Mouse (Mus musculus) MEL (cell line): ENCODE results near the gene Dtx3. TPM values are rescaled to one million over a fixed set of nuclear protein-coding genes. Genes with fewer than 3 reads are reported as not detected.

Experiments
- DNase-seq: peaks from one replicate; pipeline ENCODE4 v3.0.0; 2011; ENCODE audit warnings: low read depth, low spot score
- H3K27ac ChIP-seq: 2 replicates; pipeline ENCODE4 v1.5.1; 2012; ENCODE audit warnings: low read depth, mild to moderate bottlenecking, control low read depth, low read length, moderate library complexity; ENCODE audit not compliant: control insufficient read depth
- H3K27me3 ChIP-seq, 2 experiments: fragments of 150-350 bp in 1 of 2; sonication (generic) in 1 of 2; 2 replicates each; pipeline ENCODE4 v1.6.1; 2012; ENCODE audit warnings: low read length in 2 of 2, mild to moderate bottlenecking in 2 of 2, improper control_type of control experiment in 1 of 2, moderate library complexity in 1 of 2; ENCODE audit not compliant: insufficient read depth in 2 of 2, control insufficient read depth in 1 of 2
- H3K36me3 ChIP-seq, 2 experiments: 2 replicates each; pipeline ENCODE4 v1.6.1; 2012 to 2014; ENCODE audit warnings: low read length in 2 of 2, improper control_type of control experiment in 1 of 2, inconsistent platforms in 1 of 2, mild to moderate bottlenecking in 1 of 2; ENCODE audit not compliant: insufficient read depth in 2 of 2, control insufficient read depth in 1 of 2
- H3K4me1 ChIP-seq, 2 experiments: fragments of 150-350 bp in 1 of 2; sonication (generic) in 1 of 2; 2 replicates each; pipeline ENCODE4 v1.6.1; 2012; ENCODE audit warnings: low read length in 2 of 2, improper control_type of control experiment in 1 of 2, mild to moderate bottlenecking in 1 of 2; ENCODE audit not compliant: insufficient read depth in 2 of 2, control insufficient read depth in 1 of 2
- H3K4me3 ChIP-seq, 2 experiments: fragments of 150-350 bp in 1 of 2; sonication (generic) in 1 of 2; 2 replicates each; pipeline ENCODE4 v1.5.1; 2012; ENCODE audit warnings: low read depth in 2 of 2, low read length in 2 of 2, mild to moderate bottlenecking in 2 of 2, moderate library complexity in 2 of 2, control low read depth in 1 of 2, improper control_type of control experiment in 1 of 2; ENCODE audit not compliant: control insufficient read depth in 1 of 2, insufficient read depth in 1 of 2
- H3K79me2 ChIP-seq: 2 replicates; pipeline ENCODE4 v1.6.1; 2012; ENCODE audit warnings: mild to moderate bottlenecking, low read length, moderate library complexity; ENCODE audit not compliant: control insufficient read depth, poor library complexity, insufficient read depth
- H3K9ac ChIP-seq: 2 replicates; pipeline ENCODE4 v1.6.1; 2012; ENCODE audit warnings: low read depth, mild to moderate bottlenecking, control low read depth, low read length, moderate library complexity; ENCODE audit not compliant: control insufficient read depth, poor library complexity, severe bottlenecking
- H3K9me3 ChIP-seq: fragments of 150-350 bp; sonication (generic); replicated peaks from 2 replicates; pipeline ENCODE4 v1.6.1; 2012; ENCODE audit warnings: mild to moderate bottlenecking, low read length, improper control_type of control experiment, moderate library complexity; ENCODE audit not compliant: insufficient read depth
- E2F4 ChIP-seq: IDR thresholded peaks from 2 replicates; pipeline ENCODE4 v1.6.1; 2011; ENCODE audit warnings: low read depth, low read length, improper control_type of control experiment, borderline replicate concordance
- ELF1 ChIP-seq: IDR thresholded peaks from 2 replicates; pipeline ENCODE4 v1.6.1; 2014; ENCODE audit warnings: low read depth, mild to moderate bottlenecking, inconsistent platforms, low read length, improper control_type of control experiment, moderate library complexity
- EP300 ChIP-seq, 2 experiments: IDR thresholded peaks; 2 replicates each; pipeline ENCODE4 v1.6.1; 2011; ENCODE audit warnings: improper control_type of control experiment in 2 of 2, low read length in 2 of 2, low read depth in 1 of 2, mild to moderate bottlenecking in 1 of 2
- ETS1 ChIP-seq: IDR thresholded peaks from 2 replicates; pipeline ENCODE4 v1.6.1; 2012; ENCODE audit warnings: low read depth, mild to moderate bottlenecking, inconsistent platforms, low read length, improper control_type of control experiment, moderate library complexity
- GATA1 ChIP-seq: IDR thresholded peaks from 2 replicates; pipeline ENCODE4 v1.6.1; 2011; ENCODE audit warnings: low read depth, low read length, improper control_type of control experiment
- HCFC1 ChIP-seq: IDR thresholded peaks from 2 replicates; pipeline ENCODE4 v1.6.1; 2012; ENCODE audit warnings: low read depth, mild to moderate bottlenecking, inconsistent platforms, low read length, improper control_type of control experiment, moderate library complexity
- JUND ChIP-seq: IDR thresholded peaks from 2 replicates; pipeline ENCODE4 v1.6.1; 2011; ENCODE audit warnings: low read depth, mild to moderate bottlenecking, improper control_type of control experiment, low read length
- KAT2A ChIP-seq: conservative IDR thresholded peaks from 2 replicates; pipeline ENCODE4 v1.6.1; 2012; ENCODE audit warnings: low read depth, low read length, improper control_type of control experiment, inconsistent platforms
- MAX ChIP-seq: IDR thresholded peaks from 2 replicates; pipeline ENCODE4 v1.6.1; 2011; ENCODE audit warnings: low read length, improper control_type of control experiment
- MAZ ChIP-seq: IDR thresholded peaks from 2 replicates; pipeline ENCODE4 v1.6.1; 2012; ENCODE audit warnings: low read depth, mild to moderate bottlenecking, inconsistent platforms, low read length, improper control_type of control experiment
- MEF2A ChIP-seq: IDR thresholded peaks from 2 replicates; pipeline ENCODE4 v1.6.1; 2014; ENCODE audit warnings: low read depth, mild to moderate bottlenecking, inconsistent platforms, low read length, improper control_type of control experiment; ENCODE audit not compliant: poor library complexity, insufficient replicate concordance, severe bottlenecking; ENCODE audit errors: extremely low read depth
- MXI1 ChIP-seq: IDR thresholded peaks from 2 replicates; pipeline ENCODE4 v1.6.1; 2011; ENCODE audit warnings: mild to moderate bottlenecking, low read depth, low read length, improper control_type of control experiment
- MYB ChIP-seq: IDR thresholded peaks from 2 replicates; pipeline ENCODE4 v1.6.1; 2011; ENCODE audit warnings: mild to moderate bottlenecking, low read depth, low read length, improper control_type of control experiment
- MYC ChIP-seq: IDR thresholded peaks from 2 replicates; pipeline ENCODE4 v1.6.1; 2011; ENCODE audit warnings: low read depth, mild to moderate bottlenecking, low read length, improper control_type of control experiment, moderate library complexity
- NELFE ChIP-seq: IDR thresholded peaks from 2 replicates; pipeline ENCODE4 v1.6.1; 2011; ENCODE audit warnings: low read depth, low read length, improper control_type of control experiment
- NRF1 ChIP-seq: IDR thresholded peaks from 2 replicates; pipeline ENCODE4 v1.6.1; 2014; ENCODE audit warnings: low read depth, mild to moderate bottlenecking, inconsistent platforms, low read length, improper control_type of control experiment, moderate library complexity; ENCODE audit not compliant: poor library complexity, insufficient read depth, severe bottlenecking
- POLR2A ChIP-seq, 2 experiments: IDR thresholded peaks; 2 replicates each; pipeline ENCODE4 v1.6.1; 2011 to 2012; ENCODE audit warnings: low read length in 2 of 2, mild to moderate bottlenecking in 2 of 2, control low read depth in 1 of 2, improper control_type of control experiment in 1 of 2, low read depth in 1 of 2, moderate library complexity in 1 of 2; ENCODE audit not compliant: control insufficient read depth in 1 of 2, insufficient read depth in 1 of 2, poor library complexity in 1 of 2
- POLR2AphosphoS2 ChIP-seq: IDR thresholded peaks from 2 replicates; pipeline ENCODE4 v1.6.1; 2011; ENCODE audit warnings: low read length, improper control_type of control experiment
- POLR2AphosphoS5 ChIP-seq: IDR thresholded peaks from 2 replicates; pipeline ENCODE4 v1.6.1; 2012; ENCODE audit warnings: low read depth, borderline replicate concordance, mild to moderate bottlenecking, inconsistent platforms, low read length, moderate library complexity, mixed read lengths
- RAD21 ChIP-seq: IDR thresholded peaks from 2 replicates; pipeline ENCODE4 v1.6.1; 2011; ENCODE audit warnings: mild to moderate bottlenecking, low read depth, low read length, improper control_type of control experiment
- SIN3A ChIP-seq: IDR thresholded peaks from 2 replicates; pipeline ENCODE4 v1.6.1; 2012; ENCODE audit warnings: low read length, improper control_type of control experiment, inconsistent platforms
- SMC3 ChIP-seq: IDR thresholded peaks from 2 replicates; pipeline ENCODE4 v1.6.1; 2011; ENCODE audit warnings: low read depth, low read length, improper control_type of control experiment
- TAL1 ChIP-seq: IDR thresholded peaks from 2 replicates; pipeline ENCODE4 v1.6.1; 2012; ENCODE audit warnings: mild to moderate bottlenecking, inconsistent platforms, low read length, moderate library complexity, mixed read lengths
- TBP ChIP-seq: IDR thresholded peaks from 2 replicates; pipeline ENCODE4 v1.8.0; 2011; ENCODE audit warnings: low read depth, low read length, improper control_type of control experiment
- TCF12 ChIP-seq: IDR thresholded peaks from 2 replicates; pipeline ENCODE4 v1.6.1; 2014; ENCODE audit warnings: low read depth, mild to moderate bottlenecking, inconsistent platforms, low read length, improper control_type of control experiment, moderate library complexity
- UBTF ChIP-seq: IDR thresholded peaks from 2 replicates; pipeline ENCODE4 v1.6.1; 2012; ENCODE audit warnings: low read depth, mild to moderate bottlenecking, inconsistent platforms, low read length, improper control_type of control experiment, moderate library complexity, borderline replicate concordance; ENCODE audit not compliant: insufficient read depth
- USF1 ChIP-seq: IDR thresholded peaks from 2 replicates; pipeline ENCODE4 v1.6.1; 2014; ENCODE audit warnings: low read depth, mild to moderate bottlenecking, inconsistent platforms, low read length, improper control_type of control experiment, moderate library complexity
- ZKSCAN1 ChIP-seq: IDR thresholded peaks from 2 replicates; pipeline ENCODE4 v1.6.1; 2012; ENCODE audit warnings: low read depth, mild to moderate bottlenecking, inconsistent platforms, low read length, improper control_type of control experiment, moderate library complexity
- ZMIZ1 ChIP-seq: IDR thresholded peaks from 2 replicates; pipeline ENCODE4 v1.6.1; 2012; ENCODE audit warnings: low read depth, mild to moderate bottlenecking, inconsistent platforms, low read length, improper control_type of control experiment, moderate library complexity
- polyA plus RNA-seq, 2 experiments: library from polyadenylated mRNA; stranded (reverse) in 1 of 2; unstranded in 1 of 2; fragments of >175 nt in 1 of 2; fragments of >200 nt in 1 of 2; gene quantifications; 2 replicates each; pipeline versions ENCODE4 v1.2.1 to v1.2.4; 2012; ENCODE audit warnings: low replicate concordance in 2 of 2, low read depth in 1 of 2; ENCODE audit not compliant: insufficient read length in 2 of 2, insufficient read depth in 1 of 2, missing spikeins in 1 of 2
- total RNA-seq: library from RNA; depleted of rRNA; stranded (reverse); fragments of 300-350 nt; gene quantifications from 2 replicates; pipeline ENCODE4 v1.2.3, GENCODE M21; 2012

Dtx3 gene
- total and polyA plus RNA-seq, 3 experiments = 30.5 to 107 TPM; not detected in 1

GRCm38 (mm10) chr10:127189651-127190381 lies 5.7 kb downstream of the Dtx3 start, which contains the start of gene Arhgef25 (continued):
- no peak for TF ChIP-seq JUND
- peak; percentile 19; the same call in 1 of the 2 replicates for TF ChIP-seq MAZ
- TF ChIP-seq RAD21 = no peak
- no peak for TF ChIP-seq MYB

GRCm38 (mm10) chr10:127189116-127189650 lies 6.3 kb downstream of the Dtx3 start:
- Histone ChIP-seq H3K9me3 (no peaks in the 10 kb centered on the region), H3K4me1 (peaks cover 2 to 32% of the 10 kb centered on the region in 2 experiments; a peak in 3 of 4 replicates)
- no peak for TF ChIP-seq EP300 (IDR thresholded peaks at IDR 0.05; ENCODE audit: low read depth in 1 of 2, low read length in 2 of 2)
- TF ChIP-seq NRF1 = peak; percentile 52; the same call in 1 of the 2 replicates
- no peak for TF ChIP-seq MEF2A
- no peak for TF ChIP-seq GATA1
- 0 out of 2 replicates have a peak, but pooled peaks have one; percentile 27 for TF ChIP-seq POLR2AphosphoS2
- no peak for TF ChIP-seq POLR2AphosphoS5
- peak; percentile 37; the same call in 1 of the 2 replicates for TF ChIP-seq TCF12
- peak; percentile 54 to 75 for TF ChIP-seq POLR2A (IDR thresholded peaks at IDR 0.05; ENCODE audit: control insufficient read depth in 1 of 2, insufficient read depth in 1 of 2, low read depth in 1 of 2, low read length in 2 of 2, poor library complexity in 1 of 2)
- TF ChIP-seq E2F4 = no peak
- TF ChIP-seq TAL1 = 0 out of 2 replicates have a peak, but pooled peaks have one; percentile 2
- TF ChIP-seq TBP = peak; percentile 48; the same call in 1 of the 2 replicates
- TF ChIP-seq MYB = 0 out of 2 replicates have a peak, but pooled peaks have one; percentile 17
- peak; percentile 75; the same call in 1 of the 2 replicates for TF ChIP-seq ZMIZ1
- 0 out of 2 replicates have a peak, but pooled peaks have one; percentile 3 for TF ChIP-seq USF1
- peak; percentile 51; the same call in 1 of the 2 replicates for TF ChIP-seq SIN3A
- TF ChIP-seq ZKSCAN1 = 0 out of 2 replicates have a peak, but pooled peaks have one; percentile 11
- TF ChIP-seq MAX = peak; percentile 83
- TF ChIP-seq HCFC1 = peak; percentile 51; the same call in 1 of the 2 replicates
- TF ChIP-seq MAZ = peak; percentile 53; the same call in 1 of the 2 replicates
- no peak for TF ChIP-seq KAT2A
- peak; percentile 50 for TF ChIP-seq ETS1
- 0 out of 2 replicates have a peak, but pooled peaks have one; percentile 17 for TF ChIP-seq SMC3
- TF ChIP-seq NELFE = peak; percentile 61
- TF ChIP-seq MXI1 = peak; percentile 76
- TF ChIP-seq MYC = 0 out of 2 replicates have a peak, but pooled peaks have one; percentile 48
- no peak for TF ChIP-seq UBTF
- TF ChIP-seq ELF1 = 0 out of 2 replicates have a peak, but pooled peaks have one; percentile 28
- TF ChIP-seq, all 39 proteins: peak for 20
- Histone ChIP-seq H3K27me3 (no peaks in the 10 kb centered on the region), H3K9ac (peak overlapping the region; percentile 88), H3K27ac (peak overlapping the region; percentile 96), H3K36me3 (peaks cover 0 to 29% of the 10 kb centered on the region in 2 experiments; a peak in 2 of 4 replicates), H3K4me3 (peak overlapping the region; percentile 82 to 96), H3K79me2 (peaks cover 7% of the 10 kb centered on the region; the same call in 1 of the 2 replicates)
- DNase-seq = peak; percentile 92
